Mouse (Mus musculus) G1E (cell line): ENCODE results near the gene Slco1a6. TPM values are rescaled to one million over a fixed set of nuclear protein-coding genes. Genes with fewer than 3 reads are reported as not detected.
"Not testable (repeated sequence)": the region's sequence is repeated elsewhere in the genome, so short reads cannot be mapped to it uniquely, and the experiment has no call there.

Experiments used
- ATAC-seq: 2 replicates; pipeline ENCODE4 v1.8.0; 2016; ENCODE audit warnings: mild to moderate bottlenecking; ENCODE audit not compliant: insufficient number of reproducible peaks, poor library complexity, low FRiP score, severe bottlenecking; ENCODE audit errors: extremely low read depth
- DNase-seq: peaks from one replicate; pipeline ENCODE4 v3.0.0; 2012; ENCODE audit warnings: low spot score
- H3K27me3 ChIP-seq: 2 replicates; pipeline ENCODE4 v1.6.1; 2012; ENCODE audit warnings: mild to moderate bottlenecking, low read length, inconsistent platforms; ENCODE audit not compliant: insufficient read depth
- H3K36me3 ChIP-seq: replicated peaks from 2 replicates; pipeline ENCODE3; 2012; ENCODE audit warnings: mild to moderate bottlenecking, inconsistent platforms
- H3K4me1 ChIP-seq: 2 replicates; pipeline ENCODE4 v1.6.1; 2012; ENCODE audit warnings: low read depth, low read length, inconsistent platforms, mixed read lengths; ENCODE audit not compliant: insufficient read depth
- H3K4me3 ChIP-seq: 2 replicates; pipeline ENCODE4 v1.5.1; 2012; ENCODE audit warnings: low read depth, mild to moderate bottlenecking, inconsistent platforms, low read length, moderate library complexity, mixed read lengths
- H3K9me3 ChIP-seq: replicated peaks from 2 replicates; pipeline ENCODE4 v1.6.1; 2012; ENCODE audit warnings: inconsistent platforms
- CTCF ChIP-seq: IDR thresholded peaks from 2 replicates; pipeline ENCODE4 v1.5.1; 2012; ENCODE audit warnings: low read depth, low read length, inconsistent platforms, mixed read lengths
- GATA1 ChIP-seq: IDR thresholded peaks from 2 replicates; pipeline ENCODE4 v1.6.1; 2012; ENCODE audit warnings: borderline replicate concordance, low read length, inconsistent platforms, mixed read lengths
- GATA2 ChIP-seq: IDR thresholded peaks from 2 replicates; pipeline ENCODE4 v1.6.1; 2012; ENCODE audit warnings: low read depth, low read length, inconsistent platforms, borderline replicate concordance
- POLR2AphosphoS5 ChIP-seq: IDR thresholded peaks from 2 replicates; pipeline ENCODE4 v1.6.1; 2012; ENCODE audit warnings: low read depth, low read length, inconsistent platforms; ENCODE audit not compliant: insufficient replicate concordance
- TAL1 ChIP-seq: conservative IDR thresholded peaks from 2 replicates; pipeline ENCODE4 v1.6.1; 2012; ENCODE audit warnings: low read depth, low read length, inconsistent platforms, mixed read lengths
- polyA plus RNA-seq: library from polyadenylated mRNA; stranded (reverse); fragments of >175 nt; gene quantifications from 2 replicates; pipeline ENCODE4 v1.2.3, GENCODE M21; 2012
- total RNA-seq, 2 experiments: library from RNA; stranded (forward) in 1 of 2; stranded (reverse) in 1 of 2; fragments of 200-1000 nt in 1 of 2; fragments of >200 nt in 1 of 2; fragmentation: Nextera tagmentation in 1 of 2; gene quantifications; 2 replicates each; pipeline ENCODE4 v1.2.3; 2014 to 2017

The Slco1a6 gene
- total and polyA plus RNA-seq, 3 experiments = 1.1 TPM; not detected in 2

GRCm38 (mm10) chr6:142148371-142148770, 60.0 kb downstream of the Slco1a6 start:
- ATAC-seq (no peak), DNase-seq (no peak)
- TF ChIP-seq GATA1 (no peak), POLR2AphosphoS5 (no peak), TAL1 (no peak), CTCF (no peak), GATA2 (no peak)
- Histone ChIP-seq H3K27me3 (no peaks in the 10 kb centered on the region), H3K4me3 (no peak overlapping the region), H3K9me3 (no peaks in the 10 kb centered on the region), H3K36me3 (no peaks in the 10 kb centered on the region), H3K4me1 (no peaks in the 10 kb centered on the region; the same call in 1 of the 2 replicates)

- H3K4me1 ChIP-seq = no peaks in the 10 kb centered on the region
- DNase-seq = no peak
- H3K27me3 ChIP-seq = no peaks in the 10 kb centered on the region
- no peaks in the 10 kb centered on the region for H3K9me3 ChIP-seq
- ATAC-seq = no peak
- no peaks in the 10 kb centered on the region for H3K36me3 ChIP-seq
- no peak for TF ChIP-seq TAL1
- no peak for TF ChIP-seq GATA2
- no peak for TF ChIP-seq POLR2AphosphoS5
- no peak for TF ChIP-seq GATA1
- TF ChIP-seq CTCF = no peak
- H3K4me3 ChIP-seq = no peak overlapping the region
Measured at GRCm38 (mm10) chr6:142111667-142112305, 96.5 kb downstream of the Slco1a6 start.

GRCm38 (mm10) chr6:142091126-142091525, 117.2 kb downstream of the Slco1a6 start:
- ATAC-seq = no peak

GRCm38 (mm10) chr6:142058281-142058680, 150.0 kb downstream of the Slco1a6 start:
- ATAC-seq, H3K4me1 ChIP-seq, DNase-seq, H3K27me3 ChIP-seq, H3K4me3 ChIP-seq, H3K9me3 ChIP-seq, H3K36me3 ChIP-seq: not testable (repeated sequence)

More at GRCm38 (mm10) chr6:142091126-142091525, 117.2 kb downstream of the Slco1a6 start:
- Histone ChIP-seq H3K27me3 (no peaks in the 10 kb centered on the region), H3K4me1 (no peaks in the 10 kb centered on the region), H3K9me3 (no peaks in the 10 kb centered on the region), H3K4me3 (no peak overlapping the region), H3K36me3 (no peaks in the 10 kb centered on the region)
- no peak for TF ChIP-seq CTCF
- DNase-seq = no peak

- no peaks in the 10 kb centered on the region for H3K27me3 ChIP-seq
- TF ChIP-seq CTCF = no peak
- no peak for TF ChIP-seq GATA1
- TF ChIP-seq GATA2 = no peak
- no peak for TF ChIP-seq TAL1
- TF ChIP-seq POLR2AphosphoS5 = no peak
Measured at GRCm38 (mm10) chr6:142047689-142048088, 160.6 kb downstream of the Slco1a6 start.

GRCm38 (mm10) chr6:142045746-142046145, 162.6 kb downstream of the Slco1a6 start:
- no peak for ATAC-seq
- Histone ChIP-seq H3K36me3 (no peaks in the 10 kb centered on the region), H3K4me1 (no peaks in the 10 kb centered on the region), H3K27me3 (no peaks in the 10 kb centered on the region), H3K9me3 (no peaks in the 10 kb centered on the region), H3K4me3 (no peak overlapping the region)
- DNase-seq = no peak
- no peak for TF ChIP-seq CTCF
- no peak for TF ChIP-seq GATA1
- no peak for TF ChIP-seq TAL1
- no peak for TF ChIP-seq GATA2
- TF ChIP-seq POLR2AphosphoS5 = no peak

More at GRCm38 (mm10) chr6:142047689-142048088, 160.6 kb downstream of the Slco1a6 start:
- H3K9me3 ChIP-seq = no peaks in the 10 kb centered on the region
- H3K36me3 ChIP-seq = no peaks in the 10 kb centered on the region
- no peak for DNase-seq
- H3K4me3 ChIP-seq = no peak overlapping the region
- H3K4me1 ChIP-seq = no peaks in the 10 kb centered on the region
- no peak for ATAC-seq

GRCm38 (mm10) chr6:142041896-142042295, 166.4 kb downstream of the Slco1a6 start:
- Histone ChIP-seq H3K36me3 (no peaks in the 10 kb centered on the region), H3K4me3 (no peak overlapping the region), H3K4me1 (no peaks in the 10 kb centered on the region), H3K9me3 (no peaks in the 10 kb centered on the region), H3K27me3 (no peaks in the 10 kb centered on the region)
- TF ChIP-seq GATA1 = no peak
- no peak for TF ChIP-seq GATA2
- TF ChIP-seq CTCF = no peak
- TF ChIP-seq POLR2AphosphoS5 = no peak
- TF ChIP-seq TAL1 = no peak
- DNase-seq = no peak
- ATAC-seq = no peak
